Mouse (Mus musculus) heart, embryonic 13.5 days (tissue): ENCODE measurements around the gene Gm15130. TPM values are rescaled to one million over a fixed set of nuclear protein-coding genes. Genes with fewer than 3 reads are reported as not detected.

Experiments used
- ATAC-seq: fragments of 200-750 bp; cut with Nextera tagmentation; 2 replicates; pipeline ENCODE4 v1.8.0; 2017; ENCODE audit warnings: moderate TSS enrichment; ENCODE audit not compliant: insufficient number of reproducible peaks, low FRiP score, low TSS enrichment; ENCODE audit errors: extremely low read depth
- H3K27ac ChIP-seq: fragments of 300-500 bp; sonication (generic); replicated peaks from 2 replicates; pipeline ENCODE4 v1.5.1; 2015; ENCODE audit warnings: moderate library complexity, mild to moderate bottlenecking, inconsistent platforms
- H3K27me3 ChIP-seq: fragments of 300-500 bp; sonication (generic); replicated peaks from 2 replicates; pipeline ENCODE4 v1.6.1; 2015; ENCODE audit warnings: mild to moderate bottlenecking, inconsistent platforms
- H3K36me3 ChIP-seq: fragments of 300-500 bp; sonication (generic); 2 replicates; pipeline ENCODE4 v1.6.1; 2015; ENCODE audit warnings: mild to moderate bottlenecking, inconsistent platforms
- H3K4me1 ChIP-seq: fragments of 300-500 bp; sonication (generic); 2 replicates; pipeline ENCODE4 v1.6.1; 2015; ENCODE audit warnings: inconsistent platforms
- H3K4me2 ChIP-seq: fragments of 300-500 bp; sonication (generic); 2 replicates; pipeline ENCODE4 v1.6.1; 2015; ENCODE audit warnings: inconsistent platforms, mild to moderate bottlenecking, moderate library complexity
- H3K4me3 ChIP-seq: fragments of 300-500 bp; sonication (generic); 2 replicates; pipeline ENCODE4 v1.5.1; 2015; ENCODE audit warnings: moderate library complexity, mild to moderate bottlenecking, inconsistent platforms
- H3K9ac ChIP-seq: fragments of 300-500 bp; sonication (generic); 2 replicates; pipeline ENCODE4 v1.6.1; 2015; ENCODE audit warnings: inconsistent platforms, mild to moderate bottlenecking, moderate library complexity
- H3K9me3 ChIP-seq: fragments of 300-500 bp; sonication (generic); 2 replicates; pipeline ENCODE4 v1.6.1; 2016; ENCODE audit warnings: inconsistent platforms
- WGBS: fragments of 180-500 bp; shearing (Covaris S2); methylation state at CpG from one replicate; pipeline ENCODE4 v1.1.7; 2015; ENCODE audit warnings: mixed read lengths; 5-methylcytosine and 5-hydroxymethylcytosine counted together
- polyA plus RNA-seq: library from polyadenylated mRNA; unstranded; fragments of >200 nt; fragmentation: Nextera tagmentation; extraction: Ambion mirVana; gene quantifications from 2 replicates; pipeline ENCODE4 v1.2.1, GENCODE M21; 2015

Gene Gm15130
- not detected in 2 replicates for polyA plus RNA-seq

GRCm38 (mm10) chr2:111152836-111153235 is at the start of gene Gm15130:
Gene Gm15130 (minus strand): TSS chr2:111152936.
- no peak for ATAC-seq
- WGBS = 59% methylated on average over 2 of the region's 2 CpGs
- H3K9me3 ChIP-seq = no peaks in the 10 kb centered on the region
- no peak within 1 kb of the TSS for H3K4me2 ChIP-seq
- no peak within 1 kb of the TSS for H3K27ac ChIP-seq
- no peak within 1 kb of the TSS for H3K9ac ChIP-seq
- no peaks in the 10 kb centered on the region for H3K36me3 ChIP-seq
- H3K4me3 ChIP-seq = no peak within 1 kb of the TSS
- no peaks in the 10 kb centered on the region for H3K27me3 ChIP-seq
- no peaks in the 10 kb centered on the region for H3K4me1 ChIP-seq

GRCm38 (mm10) chr2:111182068-111182467 is 29.3 kb upstream of the Gm15130 start:
- Histone ChIP-seq H3K9ac (no peak overlapping the region), H3K27me3 (no peaks in the 10 kb centered on the region), H3K36me3 (no peaks in the 10 kb centered on the region), H3K9me3 (no peaks in the 10 kb centered on the region), H3K4me1 (no peaks in the 10 kb centered on the region), H3K4me3 (no peak overlapping the region), H3K4me2 (no peak overlapping the region), H3K27ac (no peak overlapping the region)
- no peak for ATAC-seq
- WGBS = 88% methylated on average over 11 of the region's 11 CpGs

GRCm38 (mm10) chr2:111135739-111136138 is 17.0 kb downstream of the Gm15130 start:
- H3K9me3 ChIP-seq = no peaks in the 10 kb centered on the region
- H3K4me3 ChIP-seq = no peak overlapping the region
- H3K4me2 ChIP-seq = no peak overlapping the region
- H3K4me1 ChIP-seq = no peaks in the 10 kb centered on the region
- no peak overlapping the region for H3K9ac ChIP-seq
- no peak overlapping the region for H3K27ac ChIP-seq
- H3K36me3 ChIP-seq = no peaks in the 10 kb centered on the region
- no peak for ATAC-seq
- H3K27me3 ChIP-seq = no peaks in the 10 kb centered on the region
- 63% methylated on average over 5 of the region's 5 CpGs for WGBS

GRCm38 (mm10) chr2:111105882-111106281 is 46.9 kb downstream of the Gm15130 start, which contains the start of gene Gm13941:
Gene Gm13941 (minus strand): TSS chr2:111105982.
- Histone ChIP-seq H3K27ac (no peak within 1 kb of the TSS), H3K4me3 (no peak within 1 kb of the TSS), H3K9ac (no peak within 1 kb of the TSS), H3K4me1 (no peaks in the 10 kb centered on the region), H3K9me3 (no peaks in the 10 kb centered on the region), H3K36me3 (no peaks in the 10 kb centered on the region), H3K27me3 (no peaks in the 10 kb centered on the region), H3K4me2 (no peak within 1 kb of the TSS)
- no peak for ATAC-seq

Other genes starting within 250 kb of the Gm15130 start
- gene Ano3, start 202.0 kb downstream of the Gm15130 start, polyA plus RNA-seq = 0.20 and 0.23 TPM in 2 replicates
- not detected in 2 replicates for gene Gm13941, start 47.0 kb downstream of the Gm15130 start, polyA plus RNA-seq
- gene 4930430A15Rik, start 76.7 kb upstream of the Gm15130 start, polyA plus RNA-seq = not detected in 2 replicates
- gene Olfr1275, start 82.3 kb upstream of the Gm15130 start, polyA plus RNA-seq = not detected in 2 replicates
- gene Olfr1276, start 101.6 kb upstream of the Gm15130 start, polyA plus RNA-seq = not detected in 2 replicates
- not detected in 2 replicates for gene Olfr1277, start 121.2 kb upstream of the Gm15130 start, polyA plus RNA-seq
- not detected in 2 replicates for gene Olfr1278, start 137.2 kb upstream of the Gm15130 start, polyA plus RNA-seq
- gene Olfr1279, start 147.7 kb upstream of the Gm15130 start, polyA plus RNA-seq = not detected in 2 replicates
- gene Olfr1280, start 161.1 kb upstream of the Gm15130 start, polyA plus RNA-seq = not detected in 2 replicates
- not detected in 2 replicates for gene Olfr1281, start 173.6 kb upstream of the Gm15130 start, polyA plus RNA-seq
- not detected in 2 replicates for gene Olfr1282, start 183.1 kb upstream of the Gm15130 start, polyA plus RNA-seq
- gene Olfr1283, start 213.9 kb upstream of the Gm15130 start, polyA plus RNA-seq = not detected in 2 replicates
- gene Olfr1284, start 222.6 kb upstream of the Gm15130 start, polyA plus RNA-seq = not detected in 2 replicates